Comparison of ENCODE assay signal across 8 mouse cellular contexts in the genomic region with DNA sequence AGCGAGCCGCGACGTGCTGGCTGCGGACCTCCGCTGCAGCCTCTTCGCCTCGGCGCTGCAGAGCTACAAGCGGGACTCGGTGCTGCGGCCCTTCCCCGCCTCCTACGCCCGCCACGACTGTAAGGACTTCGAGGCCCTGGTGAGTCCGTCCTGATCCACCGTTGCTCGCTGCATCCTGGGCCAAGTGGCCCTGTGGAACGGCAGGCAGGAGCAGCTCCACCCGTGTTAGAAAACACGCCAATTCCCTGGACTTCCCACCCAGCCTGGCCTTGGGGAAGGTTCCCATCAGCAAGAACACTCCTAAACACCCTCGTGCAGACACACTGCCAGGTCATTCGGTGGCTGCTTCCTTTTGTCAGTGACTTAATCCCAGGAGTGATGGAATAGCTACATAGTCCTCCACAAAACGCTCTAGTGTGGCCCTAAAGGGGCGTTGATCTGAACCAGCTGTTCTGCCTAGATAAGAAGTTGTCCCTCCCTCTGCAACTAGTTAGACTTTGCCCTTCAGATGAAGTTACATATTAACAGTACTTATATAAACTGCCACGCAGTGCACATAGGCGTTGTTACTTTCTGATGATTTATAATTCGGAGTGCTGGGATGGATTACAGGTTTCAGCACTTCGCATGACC. TPM values are rescaled to one million over a fixed set of nuclear protein-coding genes. Genes with fewer than 3 reads are reported as not detected.
DNase-seq lines count a peak whose midpoint lies in the region; ATAC-seq and TF ChIP-seq lines count a peak whose summit lies in the region.

No protein-coding gene starts in this region.

- DNase-seq in gastrocnemius, adult 2 months, result no peak
- no peak for DNase-seq in gastrocnemius, postnatal 4 days (ENCODE audit: low spot score in 2 of 2)
- DNase-seq in adipocyte (ENCODE audit: low spot score), result peak; percentile 35
- DNase-seq in thymus, postnatal 14 days, result no peak
- DNase-seq in urinary bladder, adult 2 months (ENCODE audit: low spot score), result no peak

- H3K4me1 ChIP-seq in heart, embryonic 15.5 days (replicated peaks), result peaks cover 15% of the 10 kb centered on the region
- peaks cover 15% of the 10 kb centered on the region for H3K4me1 ChIP-seq in limb, embryonic 15.5 days
- peaks cover 8% of the 10 kb centered on the region; the same call in 1 of the 2 replicates for H3K4me1 ChIP-seq in neural tube, embryonic 14.5 days (ENCODE audit: control insufficient read depth, insufficient read depth, low read length)

- 9% methylated on average over 31 of the region's 31 CpGs for WGBS in heart, embryonic 15.5 days
- 8% methylated on average over 25 of the region's 31 CpGs for WGBS in limb, embryonic 15.5 days
- WGBS in neural tube, embryonic 14.5 days, result 10% methylated on average over 31 of the region's 31 CpGs

- H3K9ac ChIP-seq in heart, embryonic 15.5 days, result peak overlapping the region; percentile 80
- H3K9ac ChIP-seq in limb, embryonic 15.5 days, result peak overlapping the region; percentile 58
- H3K9ac ChIP-seq in neural tube, embryonic 14.5 days (replicated peaks; ENCODE audit: low read depth, low read length), result peak overlapping the region; percentile 88

- H3K36me3 ChIP-seq in heart, embryonic 15.5 days, result no peaks in the 10 kb centered on the region
- no peaks in the 10 kb centered on the region for H3K36me3 ChIP-seq in limb, embryonic 15.5 days
- H3K36me3 ChIP-seq in neural tube, embryonic 14.5 days (ENCODE audit: control insufficient read depth, insufficient read depth, low read length), result no peaks in the 10 kb centered on the region

- H3K9me3 ChIP-seq in heart, embryonic 15.5 days (replicated peaks), result no peaks in the 10 kb centered on the region
- H3K9me3 ChIP-seq in limb, embryonic 15.5 days, result no peaks in the 10 kb centered on the region
- H3K9me3 ChIP-seq in neural tube, embryonic 14.5 days (ENCODE audit: control insufficient read depth, low read length), result no peaks in the 10 kb centered on the region

- peak overlapping the region; percentile 99 for H3K27ac ChIP-seq in gastrocnemius, adult 2 months
- peak overlapping the region; percentile 91 for H3K27ac ChIP-seq in heart, embryonic 15.5 days
- peak overlapping the region; percentile 88 for H3K27ac ChIP-seq in limb, embryonic 15.5 days
- peak overlapping the region; percentile 85 for H3K27ac ChIP-seq in neural tube, embryonic 14.5 days (ENCODE audit: low read depth, low read length)

- no peak for TF ChIP-seq CTCF in gastrocnemius, adult 2 months (IDR thresholded peaks at IDR 0.05)

- peak; percentile 20; the same call in 1 of the 2 replicates for ATAC-seq in heart, embryonic 15.5 days (replicated peaks; ENCODE audit: insufficient number of reproducible peaks, insufficient read depth, low FRiP score, low read depth)
- peak; percentile 17; the same call in 1 of the 2 replicates for ATAC-seq in limb, embryonic 15.5 days (ENCODE audit: insufficient number of reproducible peaks, low FRiP score, low TSS enrichment, low read depth)
- ATAC-seq in neural tube, embryonic 14.5 days (ENCODE audit: low read depth), result peak; percentile 15

- peak overlapping the region; percentile 91 for H3K4me3 ChIP-seq in gastrocnemius, adult 2 months
- peak overlapping the region; percentile 83 for H3K4me3 ChIP-seq in heart, embryonic 15.5 days
- peak overlapping the region; percentile 68 for H3K4me3 ChIP-seq in limb, embryonic 15.5 days
- H3K4me3 ChIP-seq in neural tube, embryonic 14.5 days (ENCODE audit: low read depth, low read length), result peak overlapping the region; percentile 50

- intact Hi-C loops in gastrocnemius, adult 2 months (cut with DNase I), result no loop called here

- H3K4me2 ChIP-seq in heart, embryonic 15.5 days, result peak overlapping the region; percentile 91
- H3K4me2 ChIP-seq in limb, embryonic 15.5 days, result peak overlapping the region; percentile 92
- H3K4me2 ChIP-seq in neural tube, embryonic 14.5 days (ENCODE audit: low read depth, low read length), result peak overlapping the region; percentile 88

- H3K27me3 ChIP-seq in heart, embryonic 15.5 days, result no peaks in the 10 kb centered on the region
- H3K27me3 ChIP-seq in limb, embryonic 15.5 days, result no peaks in the 10 kb centered on the region
- no peaks in the 10 kb centered on the region for H3K27me3 ChIP-seq in neural tube, embryonic 14.5 days (ENCODE audit: control insufficient read depth, insufficient read depth, low read length)

RNA-seq across cellular contexts. Expression of a gene that starts 20.5 kb away (rescaled TPM):
- total RNA-seq in gastrocnemius, adult 2 months (2021), result 1 to 10 TPM; 3.6 to 3.9 TPM
- 1 to 10 TPM; 8.3 to 9.1 TPM for total RNA-seq in gastrocnemius, postnatal 4 days (2021)
- polyA plus RNA-seq in heart, embryonic 15.5 days (2015; fragmentation: Nextera tagmentation; extraction: Ambion mirVana), result 5.3 and 5.8 TPM in 2 replicates
- 6.8 and 7.4 TPM in 2 replicates for polyA plus RNA-seq in limb, embryonic 15.5 days (2015; fragmentation: Nextera tagmentation; extraction: Ambion mirVana)
- polyA plus RNA-seq in neural tube, embryonic 14.5 days (2014; fragmentation: Nextera tagmentation; extraction: Ambion mirVana), result 5.3 and 6.7 TPM in 2 replicates
- polyA plus RNA-seq in urinary bladder, adult 2 months (2012; rRNA removed), result 4.4 and 4.5 TPM in 2 replicates

RNA-seq across cellular contexts. Expression of a gene that starts 49.4 kb away (rescaled TPM):
- 10 to 100 TPM; 13.0 to 35.4 TPM for total RNA-seq in gastrocnemius, adult 2 months (2021)
- 10 to 100 TPM; 56.9 to 59.0 TPM for total RNA-seq in gastrocnemius, postnatal 4 days (2021)
- 0.03 and 0.04 TPM in 2 replicates for polyA plus RNA-seq in heart, embryonic 15.5 days (2015; fragmentation: Nextera tagmentation; extraction: Ambion mirVana)
- polyA plus RNA-seq in limb, embryonic 15.5 days (2015; fragmentation: Nextera tagmentation; extraction: Ambion mirVana), result 11.0 and 13.8 TPM in 2 replicates
- polyA plus RNA-seq in neural tube, embryonic 14.5 days (2014; fragmentation: Nextera tagmentation; extraction: Ambion mirVana), result 0.23 and 0.57 TPM in 2 replicates
- polyA plus RNA-seq in urinary bladder, adult 2 months (2012; rRNA removed), result 1.5 and 4.2 TPM in 2 replicates
